Mouse (Mus musculus) liver, embryonic 16.5 days (tissue): ENCODE data around the gene Iqsec1. TPM values are rescaled to one million over a fixed set of nuclear protein-coding genes. Genes with fewer than 3 reads are reported as not detected.
A peak's percentile ranks its signal among the peaks of the same experiment; 100 is the strongest.

Experiments
- ATAC-seq: fragments of 200-750 bp; cut with Nextera tagmentation; 2 replicates; pipeline ENCODE4 v1.8.0; 2017; ENCODE audit warnings: low read depth, mild to moderate bottlenecking, moderate number of reproducible peaks, moderate library complexity
- H3K27ac ChIP-seq: fragments of 300-500 bp; sonication (generic); 2 replicates; pipeline ENCODE4 v1.5.1; 2014; ENCODE audit warnings: mild to moderate bottlenecking, low read length
- H3K27me3 ChIP-seq: fragments of 300-500 bp; sonication (generic); 2 replicates; pipeline ENCODE4 v1.6.1; 2014; ENCODE audit warnings: low read depth, low read length, mixed read lengths; ENCODE audit not compliant: control insufficient read depth, insufficient read depth
- H3K36me3 ChIP-seq: fragments of 300-500 bp; sonication (generic); 2 replicates; pipeline ENCODE4 v1.6.1; 2014; ENCODE audit warnings: mild to moderate bottlenecking; ENCODE audit not compliant: control insufficient read depth, insufficient read depth
- H3K4me1 ChIP-seq: fragments of 300-500 bp; sonication (generic); 2 replicates; pipeline ENCODE4 v1.6.1; 2014; ENCODE audit warnings: low read depth, low read length, mixed read lengths; ENCODE audit not compliant: control insufficient read depth
- H3K4me2 ChIP-seq: fragments of 300-500 bp; sonication (generic); 2 replicates; pipeline ENCODE4 v1.6.1; 2014; ENCODE audit warnings: low read depth, low read length, mixed read lengths
- H3K4me3 ChIP-seq: fragments of 300-500 bp; sonication (generic); 2 replicates; pipeline ENCODE4 v1.5.1; 2014; ENCODE audit warnings: low read depth, mild to moderate bottlenecking, low read length
- H3K9ac ChIP-seq: fragments of 300-500 bp; sonication (generic); 2 replicates; pipeline ENCODE4 v1.6.1; 2014; ENCODE audit warnings: low read depth, low read length
- H3K9me3 ChIP-seq: fragments of 300-500 bp; sonication (generic); replicated peaks from 2 replicates; pipeline ENCODE4 v1.6.1; 2016; ENCODE audit warnings: low read length; ENCODE audit not compliant: control insufficient read depth
- WGBS: fragments of 180-500 bp; shearing (Covaris S2); extraction: QIAGEN DNeasy Blood & Tissue Kit; methylation state at CpG from one replicate; pipeline ENCODE4 v1.1.7; 2014; ENCODE audit not compliant: insufficient replicate concordance; 5-methylcytosine and 5-hydroxymethylcytosine counted together
- polyA plus RNA-seq: library from polyadenylated mRNA; unstranded; fragments of >200 nt; fragmentation: Nextera tagmentation; extraction: Ambion mirVana; gene quantifications from 2 replicates; pipeline ENCODE4 v1.2.1, GENCODE M21; 2015

Iqsec1 gene
- polyA plus RNA-seq, 1 experiment from 2014 or later, result 3.6 TPM

DNA sequence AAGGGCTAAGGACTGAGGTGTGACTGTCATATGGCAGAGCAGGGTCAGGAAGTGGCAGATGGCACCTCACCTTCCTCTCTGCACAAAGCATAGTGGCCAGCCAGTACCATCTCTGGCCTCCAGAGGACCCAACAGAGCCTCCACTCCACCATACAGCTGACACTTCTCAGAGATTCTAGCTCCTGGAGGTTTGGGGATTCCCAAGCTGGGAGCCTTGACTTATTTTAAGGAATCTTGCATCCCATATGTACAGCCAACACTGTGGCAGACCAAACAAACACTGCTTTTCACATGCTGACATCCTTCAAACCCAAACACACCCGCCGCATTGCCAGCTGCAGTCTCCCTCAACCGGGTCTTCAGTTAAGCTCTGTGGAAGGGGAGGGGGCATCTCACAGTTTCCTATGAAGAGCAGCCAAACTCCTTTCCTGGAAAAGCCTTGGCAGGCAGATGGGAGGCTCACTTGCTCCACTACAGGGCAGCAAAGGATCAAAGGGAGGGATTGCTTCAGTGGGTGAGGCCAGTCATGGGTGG lies 242.1 kb downstream of the Iqsec1 start:
- no peaks in the 10 kb centered on the region for H3K36me3 ChIP-seq
- no peak overlapping the region for H3K4me3 ChIP-seq
- peaks cover 38% of the 10 kb centered on the region for H3K4me1 ChIP-seq
- no peaks in the 10 kb centered on the region for H3K27me3 ChIP-seq
- ATAC-seq, result no peak
- WGBS, result 71% methylated on average over 3 of the region's 3 CpGs
- H3K9ac ChIP-seq, result no peak overlapping the region
- peak overlapping the region; percentile 42; the same call in 1 of the 2 replicates for H3K27ac ChIP-seq
- H3K4me2 ChIP-seq, result no peak overlapping the region
- no peaks in the 10 kb centered on the region for H3K9me3 ChIP-seq

DNA sequence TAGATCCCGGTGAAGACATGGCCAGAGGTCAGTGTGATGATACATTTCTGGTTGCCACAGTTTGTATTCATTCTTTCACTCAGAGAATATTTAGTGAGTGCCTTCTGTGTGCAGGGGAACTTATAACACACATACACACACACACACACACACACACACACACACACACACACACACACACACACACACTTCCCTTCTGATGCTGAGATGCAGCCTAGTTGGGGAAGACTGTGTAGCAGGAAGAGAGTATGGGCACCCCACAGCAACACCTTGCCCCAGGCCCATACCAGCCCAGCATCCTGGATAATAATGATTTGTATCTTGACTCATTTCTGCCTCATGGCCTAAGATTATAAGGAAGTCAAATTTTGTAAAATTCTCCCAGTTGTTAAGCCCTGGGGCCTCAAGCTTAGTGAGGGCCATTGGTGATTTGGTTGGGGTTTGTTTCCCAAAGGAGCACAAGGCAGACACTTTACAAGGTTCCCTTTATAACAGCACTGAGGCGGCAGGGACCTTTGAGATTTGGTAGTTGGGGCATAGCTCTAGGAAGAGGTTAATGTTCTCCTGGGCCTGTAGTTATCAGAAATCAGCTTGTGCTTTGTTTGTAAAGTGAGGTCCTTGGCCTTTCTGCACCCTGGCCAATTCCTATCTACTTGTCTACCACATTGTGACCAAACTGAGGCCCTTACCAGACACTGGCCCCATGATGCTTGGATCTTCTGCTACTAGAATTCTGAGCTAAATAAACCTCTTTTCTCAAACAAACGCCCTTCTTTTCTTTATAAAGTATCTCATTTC lies 242.9 kb downstream of the Iqsec1 start:
- ATAC-seq, result no peak
- Histone ChIP-seq H3K4me3 (no peak overlapping the region), H3K9me3 (no peaks in the 10 kb centered on the region), H3K27me3 (no peaks in the 10 kb centered on the region), H3K9ac (no peak overlapping the region), H3K4me2 (no peak overlapping the region), H3K27ac (peak overlapping the region; percentile 42; the same call in 1 of the 2 replicates), H3K4me1 (peaks cover 38% of the 10 kb centered on the region), H3K36me3 (no peaks in the 10 kb centered on the region)
- 48% methylated on average over 3 of the region's 3 CpGs for whole genome bisulfite sequencing

DNA sequence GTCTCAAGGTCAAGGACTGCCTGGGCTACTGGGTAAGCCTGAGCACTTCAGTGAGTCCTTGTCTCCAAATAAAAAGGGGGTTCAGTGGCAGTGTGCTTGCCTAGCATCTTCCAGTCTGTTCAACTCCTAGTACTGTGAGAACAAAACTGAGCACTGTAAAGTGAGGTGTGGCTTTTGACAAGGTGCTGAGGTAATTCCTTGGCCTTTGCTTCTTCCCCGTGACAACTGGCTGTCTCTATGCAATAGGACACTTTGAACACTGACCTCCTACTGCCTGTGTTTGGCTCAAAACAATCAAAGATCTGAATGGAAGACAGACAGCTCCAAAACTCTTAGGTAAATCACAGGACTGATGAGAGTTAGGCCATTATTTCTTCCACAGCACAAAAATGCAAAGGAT lies 246.0 kb downstream of the Iqsec1 start:
- Histone ChIP-seq H3K4me1 (peaks cover 18% of the 10 kb centered on the region), H3K27me3 (no peaks in the 10 kb centered on the region), H3K36me3 (no peaks in the 10 kb centered on the region), H3K9ac (no peak overlapping the region), H3K4me2 (no peak overlapping the region), H3K27ac (no peak overlapping the region), H3K4me3 (no peak overlapping the region), H3K9me3 (no peaks in the 10 kb centered on the region)
- WGBS, result 66% methylated on average over 1 of the region's 1 CpGs
- ATAC-seq, result no peak

DNA sequence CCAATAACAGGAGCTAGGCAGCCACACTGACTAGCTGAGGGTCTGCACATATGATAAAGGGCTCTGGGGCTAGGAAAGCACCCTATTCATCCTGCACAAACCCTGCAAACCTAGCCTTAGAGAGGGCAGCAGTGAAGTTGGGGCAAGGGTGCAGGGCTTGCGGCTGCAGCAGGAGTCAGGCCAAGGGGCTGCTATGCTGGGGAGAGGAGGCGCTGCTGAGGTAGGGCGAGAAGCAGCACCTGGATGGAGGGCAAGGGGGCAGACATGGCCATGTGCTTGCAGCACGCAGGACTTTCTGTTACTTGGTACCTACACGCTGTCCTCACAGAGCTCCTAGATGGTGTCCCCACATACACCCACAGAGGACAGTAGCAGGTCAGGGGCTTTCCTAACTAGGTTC lies 246.8 kb downstream of the Iqsec1 start:
- no peaks in the 10 kb centered on the region for H3K9me3 ChIP-seq
- no peak overlapping the region for H3K4me2 ChIP-seq
- WGBS, result 85% methylated on average over 5 of the region's 5 CpGs
- ATAC-seq, result no peak
- no peak overlapping the region for H3K4me3 ChIP-seq
- H3K27me3 ChIP-seq, result peaks cover 6% of the 10 kb centered on the region
- H3K36me3 ChIP-seq, result no peaks in the 10 kb centered on the region
- H3K4me1 ChIP-seq, result peaks cover 24% of the 10 kb centered on the region
- H3K27ac ChIP-seq, result no peak overlapping the region
- no peak overlapping the region for H3K9ac ChIP-seq

DNA sequence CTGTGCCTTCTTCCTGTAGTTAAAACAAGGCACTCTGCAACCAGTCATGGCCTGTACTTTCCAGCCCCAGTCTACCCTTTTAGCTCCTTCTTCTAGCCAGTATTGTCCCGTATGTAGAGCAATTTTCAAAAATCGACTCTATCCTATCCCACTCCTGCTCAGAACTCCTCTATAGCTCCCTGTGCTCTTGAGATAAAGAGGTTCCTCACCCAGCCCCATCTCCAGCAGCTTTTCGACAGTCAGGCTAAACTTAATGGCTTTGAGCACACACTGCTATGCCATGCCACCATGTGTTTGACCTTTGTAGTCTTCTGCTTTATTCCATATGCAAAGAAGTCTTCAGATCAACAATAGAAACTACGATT lies 247.4 kb downstream of the Iqsec1 start:
- no peak for ATAC-seq
- no peak overlapping the region for H3K9ac ChIP-seq

DNA sequence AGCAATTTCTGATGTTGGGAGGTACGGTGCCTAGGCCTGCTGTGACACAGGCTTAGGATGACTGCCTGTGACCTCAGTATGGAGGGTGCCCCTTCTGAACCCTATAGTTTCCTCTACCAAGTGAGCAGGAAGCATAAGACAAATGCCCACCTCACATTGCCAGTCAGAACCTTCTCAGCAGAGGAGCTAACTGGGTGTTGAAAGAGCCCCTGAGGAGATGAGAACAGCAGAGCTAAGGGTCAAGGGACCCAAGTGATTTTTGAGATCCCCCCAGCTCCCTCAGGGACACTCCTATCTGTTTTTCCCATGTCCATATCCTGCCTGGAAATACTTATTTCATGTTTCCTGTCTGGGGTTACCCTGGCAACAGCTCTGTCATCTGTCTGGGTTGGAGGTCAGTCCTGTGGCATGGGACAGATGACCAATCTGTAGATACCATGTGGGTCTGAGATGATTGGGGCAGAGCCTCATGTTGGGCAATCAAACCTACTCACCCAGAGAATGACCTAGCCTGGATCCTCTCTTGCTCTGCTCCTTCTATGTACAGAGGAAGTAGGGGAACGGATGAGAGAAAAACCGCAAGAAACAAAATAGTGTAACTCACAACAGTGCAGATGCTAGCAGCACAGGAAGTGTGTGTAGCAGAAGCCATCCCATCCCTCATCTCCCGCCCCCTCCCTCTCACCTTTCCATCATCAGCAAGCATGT lies 248.0 kb downstream of the Iqsec1 start:
- H3K9me3 ChIP-seq, result no peaks in the 10 kb centered on the region
- peaks cover 18% of the 10 kb centered on the region for H3K27me3 ChIP-seq
- no peak overlapping the region; the same call in 1 of the 2 replicates for H3K4me2 ChIP-seq
- H3K4me3 ChIP-seq, result no peak overlapping the region
- H3K27ac ChIP-seq, result peak overlapping the region; percentile 35; the same call in 1 of the 2 replicates
- H3K36me3 ChIP-seq, result no peaks in the 10 kb centered on the region
- no peak overlapping the region for H3K9ac ChIP-seq
- peaks cover 22% of the 10 kb centered on the region for H3K4me1 ChIP-seq
- peak; percentile 20; the same call in 1 of the 2 replicates for ATAC-seq
- WGBS, result 27% methylated on average over 4 of the region's 4 CpGs

More for the DNA sequence above, 247.4 kb downstream of the Iqsec1 start:
- Histone ChIP-seq H3K4me3 (no peak overlapping the region), H3K9me3 (no peaks in the 10 kb centered on the region), H3K27me3 (peaks cover 13% of the 10 kb centered on the region), H3K36me3 (no peaks in the 10 kb centered on the region), H3K4me2 (no peak overlapping the region; the same call in 1 of the 2 replicates), H3K27ac (peak overlapping the region; percentile 35; the same call in 1 of the 2 replicates), H3K4me1 (peaks cover 25% of the 10 kb centered on the region)
- 29% methylated on average over 4 of the region's 4 CpGs for WGBS

DNA sequence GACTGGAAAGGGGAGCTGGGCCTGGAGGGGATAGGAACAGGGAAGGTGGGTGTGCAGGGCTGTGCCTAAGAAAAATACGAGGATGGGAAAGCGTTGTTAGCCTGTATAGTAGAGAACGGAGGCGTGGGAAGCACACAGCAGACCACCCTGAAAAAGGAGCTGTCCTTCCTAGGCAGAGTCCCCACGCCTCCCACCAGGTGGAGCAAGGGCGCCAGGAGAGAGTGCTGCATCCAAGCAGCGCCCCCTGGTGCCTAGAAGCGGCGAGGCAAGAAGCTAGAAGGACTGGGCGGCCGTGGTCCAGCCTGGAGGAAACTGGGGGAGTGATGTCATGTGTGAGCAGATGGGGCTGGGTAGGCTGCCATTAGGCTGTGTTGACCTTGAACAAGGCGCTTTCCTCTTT lies 251.1 kb downstream of the Iqsec1 start:
- Histone ChIP-seq H3K9me3 (no peaks in the 10 kb centered on the region), H3K4me3 (peak overlapping the region; percentile 73), H3K27me3 (peaks cover 34% of the 10 kb centered on the region), H3K27ac (no peak overlapping the region), H3K36me3 (no peaks in the 10 kb centered on the region), H3K4me2 (peak overlapping the region; percentile 90), H3K4me1 (peaks cover 21% of the 10 kb centered on the region), H3K9ac (no peak overlapping the region)
- WGBS, result under 1% methylated on average over 12 of the region's 12 CpGs
- ATAC-seq, result peak; percentile 73

DNA sequence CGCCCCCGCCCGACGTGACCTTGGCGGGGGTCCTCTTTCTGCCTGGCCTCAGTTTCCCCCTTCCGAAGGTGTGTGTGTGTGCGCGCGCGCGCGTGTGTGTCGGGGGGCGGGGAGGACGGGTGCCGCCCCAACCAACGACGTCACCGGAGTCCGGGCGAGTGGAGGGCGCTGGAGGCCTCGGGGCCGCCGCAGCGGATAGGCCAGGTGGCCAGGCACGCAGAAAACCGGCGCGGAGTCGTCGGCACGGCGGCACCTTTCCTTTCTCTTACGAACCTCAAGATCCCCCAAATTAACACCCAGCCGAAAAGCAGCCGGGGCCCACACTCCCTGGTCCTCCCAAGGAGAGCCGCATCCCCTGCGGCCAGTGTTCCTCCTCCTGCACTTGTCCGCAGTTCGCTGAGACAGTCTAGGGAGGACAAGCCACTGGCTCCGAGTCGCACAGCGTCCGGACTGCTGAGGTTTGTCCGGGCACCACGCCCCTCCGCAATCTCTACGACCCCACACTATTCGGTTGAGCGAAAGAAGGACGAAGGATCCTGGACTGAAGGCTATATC lies 251.7 kb downstream of the Iqsec1 start:
- Histone ChIP-seq H3K4me2 (peak overlapping the region; percentile 90), H3K27ac (no peak overlapping the region), H3K9ac (peak overlapping the region; percentile 63), H3K36me3 (no peaks in the 10 kb centered on the region), H3K4me1 (peaks cover 21% of the 10 kb centered on the region), H3K4me3 (peak overlapping the region; percentile 73), H3K27me3 (peaks cover 34% of the 10 kb centered on the region), H3K9me3 (no peaks in the 10 kb centered on the region)
- ATAC-seq, result peak; percentile 60
- 1% methylated on average over 52 of the region's 52 CpGs for WGBS
